8 mouse cellular contexts compared by ENCODE assay signal in genomic region chr5:134312691-134313450, GRCm38 (mm10). TPM values are rescaled to one million over a fixed set of nuclear protein-coding genes. Genes with fewer than 3 reads are reported as not detected.
DNase-seq lines count a peak whose midpoint lies in the region; ATAC-seq and TF ChIP-seq lines count a peak whose summit lies in the region.

No protein-coding gene starts in this region.

- peak overlapping the region; percentile 98 for H3K9ac ChIP-seq in lung, embryonic 15.5 days
- peak overlapping the region; percentile 98 for H3K9ac ChIP-seq in intestine, postnatal 0 days (ENCODE audit: low read depth, low read length)
- peak overlapping the region; percentile 89 for H3K9ac ChIP-seq in liver, embryonic 11.5 days (ENCODE audit: low read depth, low read length)

- no peak for DNase-seq in lung, postnatal 36 days
- DNase-seq in brain, adult 2 months (ENCODE audit: low read depth, low spot score) = peak; percentile 89
- DNase-seq in frontal cortex, postnatal 14 days (ENCODE audit: low spot score in 2 of 2) = peak; percentile 47 to 52
- DNase-seq in liver, embryonic 11.5 days (ENCODE audit: low spot score) = no peak
- DNase-seq in retina, postnatal 1 day = peak; percentile 24
- no peak for DNase-seq in spleen, adult 18-20 months

- peaks cover 45% of the 10 kb centered on the region for H3K4me1 ChIP-seq in lung, embryonic 15.5 days
- H3K4me1 ChIP-seq in intestine, postnatal 0 days (replicated peaks; ENCODE audit: control insufficient read depth, insufficient read depth, low read length) = no peaks in the 10 kb centered on the region; the same call in 1 of the 2 replicates
- H3K4me1 ChIP-seq in liver, embryonic 11.5 days (replicated peaks; ENCODE audit: control insufficient read depth, insufficient read depth, low read length) = peaks cover 10% of the 10 kb centered on the region

- peak overlapping the region; percentile 77 for H3K4me3 ChIP-seq in lung, embryonic 15.5 days
- peak overlapping the region; percentile 86 for H3K4me3 ChIP-seq in intestine, postnatal 0 days (ENCODE audit: low read depth, low read length)
- H3K4me3 ChIP-seq in liver, embryonic 11.5 days (ENCODE audit: low read depth, low read length) = peak overlapping the region; percentile 76

- TF ChIP-seq CTCF in intestine, postnatal 0 days (IDR thresholded peaks at IDR 0.05; ENCODE audit: low read depth) = no peak

- H3K27me3 ChIP-seq in lung, embryonic 15.5 days = no peaks in the 10 kb centered on the region
- H3K27me3 ChIP-seq in intestine, postnatal 0 days (replicated peaks; ENCODE audit: control insufficient read depth, insufficient read depth, low read length) = no peaks in the 10 kb centered on the region
- no peaks in the 10 kb centered on the region for H3K27me3 ChIP-seq in liver, embryonic 11.5 days (replicated peaks; ENCODE audit: control insufficient read depth, insufficient read depth, low read length)

- peaks cover 29% of the 10 kb centered on the region for H3K36me3 ChIP-seq in lung, embryonic 15.5 days
- peaks cover 10% of the 10 kb centered on the region; the same call in 1 of the 2 replicates for H3K36me3 ChIP-seq in intestine, postnatal 0 days (ENCODE audit: control insufficient read depth, insufficient read depth)
- peaks cover 22% of the 10 kb centered on the region for H3K36me3 ChIP-seq in liver, embryonic 11.5 days (ENCODE audit: control insufficient read depth, insufficient read depth, low read length)

- ATAC-seq in lung, embryonic 15.5 days (ENCODE audit: borderline replicate concordance, extremely low read depth, low FRiP score, low TSS enrichment) = no peak
- ATAC-seq in intestine, postnatal 0 days = no peak
- no peak for ATAC-seq in liver, embryonic 11.5 days (replicated peaks; ENCODE audit: low FRiP score)

- H3K9me3 ChIP-seq in lung, embryonic 15.5 days = no peaks in the 10 kb centered on the region
- no peaks in the 10 kb centered on the region for H3K9me3 ChIP-seq in intestine, postnatal 0 days (ENCODE audit: control insufficient read depth)
- H3K9me3 ChIP-seq in liver, embryonic 11.5 days (ENCODE audit: control insufficient read depth, low read length) = no peaks in the 10 kb centered on the region

- H3K27ac ChIP-seq in lung, embryonic 15.5 days = peak overlapping the region; percentile 100
- peak overlapping the region; percentile 99 for H3K27ac ChIP-seq in intestine, postnatal 0 days (ENCODE audit: low read depth, low read length)
- peak overlapping the region; percentile 98 for H3K27ac ChIP-seq in liver, embryonic 11.5 days (ENCODE audit: low read depth, low read length)

- WGBS in lung, embryonic 15.5 days = 3% methylated on average over 19 of the region's 19 CpGs
- 5% methylated on average over 19 of the region's 19 CpGs for WGBS in intestine, postnatal 0 days
- 4% methylated on average over 19 of the region's 19 CpGs for WGBS in liver, embryonic 11.5 days

- H3K4me2 ChIP-seq in lung, embryonic 15.5 days = peak overlapping the region; percentile 61
- peak overlapping the region; percentile 77 for H3K4me2 ChIP-seq in intestine, postnatal 0 days (replicated peaks; ENCODE audit: low read depth)
- H3K4me2 ChIP-seq in liver, embryonic 11.5 days = peak overlapping the region; percentile 93

RNA-seq across cellular contexts. Expression of gene Gtf2i, which starts 1.7 kb away (rescaled TPM):
- polyA plus RNA-seq in lung, embryonic 15.5 days (2015; fragmentation: Nextera tagmentation; extraction: Ambion mirVana) = 160 and 168 TPM in 2 replicates
- polyA plus RNA-seq in intestine, postnatal 0 days (2015; fragmentation: Nextera tagmentation; extraction: Ambion mirVana) = 53.4 and 62.6 TPM in 2 replicates
- 108 and 115 TPM in 2 replicates for polyA plus RNA-seq in liver, embryonic 11.5 days (2014; fragmentation: Nextera tagmentation; extraction: Ambion mirVana)

Comparison
In these comparisons a context has a peak if more than half of its experiments do, and no peak if none do; other contexts are left out.
1. DNase-seq: peak in brain, adult 2 months (single experiment), frontal cortex, postnatal 14 days (2 of 2) and retina, postnatal 1 day (single experiment); none in lung, postnatal 36 days (single experiment), liver, embryonic 11.5 days (single experiment) and spleen, adult 18-20 months (0 of 2).
2. Peak in every context shown above with its lines, with median percentiles within 50 percentile points of each other: H3K27ac ChIP-seq, H3K4me2 ChIP-seq, H3K4me3 ChIP-seq and H3K9ac ChIP-seq.